Mouse (Mus musculus) CD4-positive, CD25-positive, alpha-beta regulatory T cell, adult 2 months (primary cell): ENCODE measurements around the gene Hoxa10.
A peak's percentile ranks its signal among the peaks of the same experiment; 100 is the strongest.

Experiments used
- DNase-seq: peaks from one replicate; pipeline ENCODE4 v3.0.0-alpha.2; 2012; ENCODE audit warnings: low read depth, low spot score

Gene Hoxa10

DNA sequence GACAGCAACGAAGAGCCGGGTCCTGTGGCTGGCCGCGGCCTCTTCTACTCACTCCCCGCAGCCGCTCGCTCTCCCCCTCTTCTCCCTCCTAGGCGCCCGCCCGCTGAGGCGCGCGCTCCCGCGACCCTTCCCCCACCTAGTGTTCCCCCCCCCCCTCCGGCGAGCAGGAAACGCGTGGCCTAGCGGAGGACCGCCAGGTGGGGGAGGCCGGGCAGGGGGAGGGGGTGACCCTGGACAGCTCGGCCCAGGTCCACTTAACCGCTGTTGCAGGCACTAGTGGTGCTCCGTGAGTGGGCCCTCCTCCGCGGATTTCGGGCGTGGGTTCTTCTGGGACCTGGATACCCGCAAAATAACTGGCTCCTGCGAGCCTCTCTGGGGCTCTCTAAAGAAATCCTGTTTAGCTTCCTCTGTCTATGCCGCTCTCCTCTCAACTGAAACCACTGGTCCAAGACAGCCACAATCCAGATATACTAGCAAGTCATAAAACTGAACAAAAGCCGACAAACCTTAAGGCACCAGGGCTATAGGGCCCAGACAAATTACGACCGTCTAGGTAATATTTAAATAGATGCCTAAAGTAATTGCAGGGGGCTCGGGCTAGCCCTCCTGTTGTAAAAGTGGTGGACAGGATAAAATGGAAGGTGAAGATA lies 10.0 kb downstream of the Hoxa10 start, which contains the start of gene Hoxa9:
TSS of gene Hoxa9 (minus strand) at position 574 of the 650 bp plus-strand sequence.
- no peak for DNase-seq

DNA sequence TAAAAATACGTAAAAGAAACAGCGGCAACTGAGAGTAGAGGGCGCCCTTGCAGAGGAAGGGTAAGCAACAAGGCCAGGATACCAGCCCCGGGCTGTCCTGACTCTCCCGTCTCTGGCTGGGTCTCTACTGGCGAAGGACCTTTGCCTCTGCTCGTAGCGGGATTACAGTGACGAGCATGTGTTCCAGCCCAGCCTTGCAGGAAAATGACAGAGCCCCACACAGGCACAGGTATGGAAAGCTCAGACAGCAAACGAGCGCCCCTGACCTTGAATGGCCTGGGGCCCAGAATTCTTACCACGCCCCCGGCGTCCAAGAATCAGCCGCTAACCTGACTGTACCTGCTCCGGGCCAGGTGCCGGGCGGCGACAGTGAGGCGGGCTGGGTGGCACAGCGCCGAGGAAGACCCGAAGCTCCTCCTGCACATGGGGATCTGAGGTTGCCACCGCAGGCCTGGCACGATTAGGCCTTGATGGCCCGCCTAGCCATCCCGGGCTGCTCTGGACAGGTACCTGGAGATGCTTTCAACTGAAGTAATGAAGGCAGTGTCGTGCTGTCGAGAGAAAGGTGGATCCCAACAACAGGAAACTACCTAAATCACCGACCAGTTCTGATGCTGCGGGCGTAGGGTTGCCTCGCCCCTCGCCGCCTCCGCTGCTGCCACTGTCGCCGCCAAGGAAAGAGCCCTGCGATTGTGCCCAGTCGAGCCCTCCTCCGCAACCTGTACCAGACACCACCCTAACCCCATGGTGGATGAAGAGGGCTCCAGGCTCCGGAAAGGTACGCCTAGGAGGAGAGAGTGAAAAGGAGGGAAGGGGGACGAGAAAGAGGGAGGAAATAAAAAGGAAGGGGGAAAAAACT lies 10.9 kb downstream of the Hoxa10 start:
- DNase-seq = peak; percentile 42

DNA sequence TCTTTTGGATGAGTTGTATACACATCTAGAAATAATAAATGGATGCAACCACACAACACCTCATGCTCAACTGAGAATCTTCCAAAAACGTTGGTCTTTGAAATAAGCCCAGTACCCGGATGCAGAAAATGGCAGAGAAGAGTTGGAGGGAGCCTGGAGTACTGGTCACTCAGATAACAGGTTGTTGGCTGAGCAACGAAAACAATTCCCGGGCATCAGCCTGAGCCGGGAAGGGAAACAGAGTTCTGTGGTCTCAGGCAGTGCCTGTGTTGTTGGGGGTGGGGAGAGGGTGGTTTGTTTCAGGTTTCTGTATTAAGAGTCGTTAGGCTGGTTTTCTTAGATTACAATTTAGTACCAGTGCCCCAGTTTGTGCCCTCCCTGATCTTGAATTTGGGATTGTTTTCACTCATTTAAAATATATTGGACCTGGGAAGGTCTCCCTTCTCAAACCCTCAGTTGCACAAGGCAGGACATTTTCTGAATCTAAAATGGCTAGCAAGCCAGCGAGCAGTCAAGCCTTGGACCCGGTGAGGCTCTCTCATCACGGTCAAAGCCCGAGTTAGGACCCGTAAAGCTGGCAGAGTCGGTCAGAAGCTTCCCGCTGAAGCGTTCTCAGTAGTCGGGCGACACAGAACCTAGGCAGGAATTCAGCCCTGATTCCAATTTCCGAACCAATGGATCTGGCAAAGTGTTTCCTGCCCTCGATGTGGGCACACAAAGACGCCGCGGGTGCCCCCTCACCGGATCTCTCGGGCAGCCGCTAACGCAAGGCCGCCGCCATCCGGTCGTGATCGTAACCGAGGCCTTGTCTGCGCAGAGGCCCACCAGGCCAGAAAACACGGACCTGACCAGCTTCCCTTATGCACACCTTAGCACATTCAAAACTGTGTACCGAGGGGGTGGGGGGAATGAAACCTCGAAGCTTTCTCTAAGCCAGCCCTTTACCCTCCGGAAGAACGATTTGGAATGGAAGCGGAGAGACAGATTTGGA lies 11.9 kb downstream of the Hoxa10 start:
- DNase-seq = peak; percentile 41

- no peak for DNase-seq
Observed at GRCm38 (mm10) chr6:52227470-52228222, 13.0 kb downstream of the Hoxa10 start.

DNA sequence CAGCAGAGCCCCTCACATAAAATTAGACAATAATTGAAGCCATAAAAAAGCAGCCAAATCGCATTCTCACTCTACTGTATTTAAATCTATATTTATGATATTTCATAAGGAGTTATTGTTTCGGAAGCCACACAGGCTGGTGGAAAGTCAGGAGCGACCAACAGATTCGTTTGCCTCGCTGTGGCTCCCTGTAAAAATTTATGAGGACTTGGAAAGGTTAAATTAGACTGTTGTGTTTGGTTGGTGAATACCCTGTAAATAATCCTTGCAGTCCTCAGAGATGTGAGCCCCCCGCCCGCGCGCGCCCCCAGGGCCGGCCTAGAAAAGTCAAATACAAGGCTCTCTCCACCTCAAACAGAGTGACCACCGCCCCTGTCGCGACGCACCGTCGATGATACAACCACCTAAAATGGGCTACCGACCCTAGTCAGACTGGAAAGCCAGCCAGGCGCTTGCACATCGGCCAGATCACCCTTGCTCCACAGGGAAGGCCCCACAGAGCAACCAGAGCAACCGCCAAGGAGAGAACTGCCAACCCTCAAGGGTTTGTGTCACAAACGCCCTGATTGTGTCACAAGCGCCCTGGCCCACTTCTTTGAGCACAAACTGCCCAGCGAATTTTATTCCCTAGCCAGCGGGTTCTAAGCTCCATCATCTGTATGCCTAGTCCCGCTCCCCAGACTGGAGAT lies 13.9 kb downstream of the Hoxa10 start:
- DNase-seq = no peak

- peak; percentile 59 for DNase-seq
Observed at GRCm38 (mm10) chr6:52225612-52226568, 14.8 kb downstream of the Hoxa10 start.

DNA sequence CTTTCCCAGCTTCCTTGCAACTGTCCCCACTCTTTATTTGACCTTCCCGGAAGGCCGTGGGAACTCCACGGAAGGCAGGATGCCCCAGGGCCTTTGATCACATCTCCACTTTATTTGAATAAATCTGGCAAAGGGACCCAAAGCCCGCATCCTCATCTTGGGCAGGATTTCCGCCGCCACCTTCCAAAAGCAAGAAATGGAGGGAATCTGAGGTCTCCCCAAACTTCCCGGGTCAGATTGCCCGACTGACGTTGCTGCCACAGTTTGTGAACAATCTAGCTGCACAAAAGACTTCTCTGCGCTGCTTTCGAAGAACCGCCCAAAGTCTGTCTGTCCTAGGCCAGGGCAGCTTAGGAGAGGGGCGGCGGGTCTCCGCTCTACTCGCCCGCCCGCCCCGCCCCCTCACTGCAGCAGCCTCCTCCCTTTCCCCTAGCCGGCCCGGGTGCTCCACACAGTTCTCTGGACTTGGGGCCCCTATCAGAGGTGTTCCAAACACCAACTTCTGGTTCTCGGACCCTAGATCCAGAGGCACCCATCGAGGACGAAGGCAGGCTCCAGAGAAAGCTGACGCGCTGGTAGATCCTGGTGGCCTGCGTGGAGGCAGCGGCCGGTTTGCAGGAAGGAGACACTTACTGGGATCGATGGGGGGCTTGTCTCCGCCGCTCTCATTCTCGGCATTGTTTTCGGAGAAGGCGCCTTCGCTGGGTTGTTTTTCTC lies 15.6 kb downstream of the Hoxa10 start:
- no peak for DNase-seq

GRCm38 (mm10) chr6:52223939-52224760 lies 16.5 kb downstream of the Hoxa10 start:
- DNase-seq = no peak

DNA sequence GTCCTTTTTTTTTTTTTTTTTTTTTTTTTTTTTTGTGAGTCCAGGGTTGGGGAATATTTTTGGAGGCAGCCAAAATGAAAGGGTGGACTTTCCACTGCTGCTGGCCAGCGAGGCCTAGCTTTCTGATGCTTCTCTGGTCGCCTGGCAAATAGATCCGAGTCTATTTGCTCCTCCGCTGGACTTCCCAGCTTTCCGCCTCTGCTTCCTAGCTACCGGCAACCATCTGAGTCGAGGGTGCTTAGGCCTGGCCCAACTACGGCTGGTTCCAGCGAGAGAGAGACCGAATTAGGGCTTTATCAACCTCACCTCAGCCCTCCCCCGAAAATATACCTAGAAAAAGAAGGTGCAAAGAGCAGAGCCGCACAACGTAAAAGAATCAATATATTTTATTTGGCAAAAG lies 17.9 kb downstream of the Hoxa10 start:
- DNase-seq = no peak

DNA sequence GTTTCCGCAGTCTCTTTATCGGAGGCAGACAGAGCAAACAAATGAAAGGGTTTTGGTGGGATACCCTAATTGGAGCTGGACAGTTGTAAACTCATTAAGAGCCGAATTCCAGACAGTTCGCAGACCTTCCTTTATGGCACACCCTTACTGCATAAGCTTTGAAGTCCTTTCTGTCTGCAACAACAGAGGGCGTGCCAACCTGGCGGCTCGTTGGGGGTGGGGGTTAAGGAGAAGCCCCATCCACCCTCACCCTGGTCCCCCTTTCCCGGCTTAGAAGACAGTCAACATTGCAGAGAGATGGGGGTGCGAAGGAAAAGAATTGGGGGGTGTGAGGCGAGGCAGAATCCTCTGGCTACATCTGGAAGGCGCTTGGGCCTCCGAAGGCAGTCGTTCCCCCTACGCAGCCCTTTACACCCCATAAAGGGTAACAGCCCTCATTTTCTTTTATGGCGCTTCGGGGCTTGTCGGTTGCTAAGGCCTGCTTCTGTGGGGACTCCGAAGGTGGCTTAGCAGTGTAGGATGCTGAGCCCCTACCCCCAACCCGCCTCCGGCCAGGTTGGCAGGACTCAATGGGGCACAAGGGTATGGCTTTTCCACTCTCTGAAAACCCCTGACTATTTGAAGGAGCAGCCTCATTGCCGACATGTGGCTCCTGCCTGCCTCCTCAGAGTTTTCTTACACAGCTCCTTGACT lies 18.5 kb downstream of the Hoxa10 start:
- no peak for DNase-seq

DNA sequence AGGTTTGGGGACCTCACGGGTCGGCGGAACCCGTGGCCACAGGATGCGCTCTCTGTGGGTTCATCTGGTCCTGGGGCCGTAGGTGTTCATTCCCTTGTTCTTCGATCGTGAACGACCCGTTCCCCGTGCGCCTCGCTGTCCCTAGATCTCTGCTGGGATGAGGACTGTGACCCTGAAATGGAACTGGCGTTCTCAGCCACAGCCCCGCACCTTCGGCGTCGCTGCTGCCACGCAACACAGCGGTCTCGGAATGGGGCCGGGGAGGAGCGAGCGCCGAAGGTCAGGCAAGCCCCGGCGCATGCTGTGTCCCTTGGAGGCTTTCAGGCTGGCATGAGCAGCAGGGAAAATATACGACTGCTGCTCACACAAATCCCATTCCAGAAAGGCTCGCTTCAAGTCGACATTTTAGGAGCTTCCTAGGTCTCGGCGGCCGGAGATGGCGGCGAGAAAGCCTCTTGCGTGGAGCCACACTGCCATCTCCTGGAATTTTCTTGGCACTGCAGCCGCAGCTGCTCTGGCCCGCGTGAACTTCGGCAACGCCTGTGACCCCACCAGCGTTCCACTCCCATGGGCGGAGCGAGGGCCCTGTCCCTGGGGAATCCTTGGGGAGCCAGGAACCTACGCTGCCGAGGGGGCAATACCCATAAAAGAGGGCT lies 19.2 kb downstream of the Hoxa10 start, which contains the start of gene Hoxa7:
TSS of gene Hoxa7 (minus strand) at position 518 of the 656 bp plus-strand sequence.
- DNase-seq = peak; percentile 92

- no peak for DNase-seq
Observed at GRCm38 (mm10) chr6:52220865-52221310, 19.8 kb downstream of the Hoxa10 start.

GRCm38 (mm10) chr6:52220003-52220864 lies 20.4 kb downstream of the Hoxa10 start:
- DNase-seq = no peak

- DNase-seq = no peak
Observed at GRCm38 (mm10) chr6:52219234-52219942, 21.3 kb downstream of the Hoxa10 start.
